ENCODE assay signal across 17 mouse cellular contexts in genomic region chr9:110293254-110293718, GRCm38 (mm10). TPM values are rescaled to one million over a fixed set of nuclear protein-coding genes. Genes with fewer than 3 reads are reported as not detected.
DNase-seq lines count a peak whose midpoint lies in the region; ATAC-seq and TF ChIP-seq lines count a peak whose summit lies in the region.
"Had no signal": no experiment of that assay in that cellular context is flagged by ENCODE, and none has a peak within 500 bp of the region (broad histone marks: within the 10 kb centered on the region; RNA-seq: fewer than 3 reads in every experiment).

No protein-coding gene starts in this region.

- DNase-seq in forebrain, embryonic 14.5 days (ENCODE audit: low spot score) = no peak
- DNase-seq in Muller cell, postnatal 12 days (ENCODE audit: inconsistent ontology term) = peak; percentile 1
- peak; percentile 68 for DNase-seq in hindbrain, postnatal 0 days (ENCODE audit: low spot score)
- no peak for DNase-seq in lung, postnatal 4 days
- no peak for DNase-seq in adrenal gland, postnatal 4 days (ENCODE audit: low spot score in 2 of 2)
- DNase-seq in thymus, postnatal 25 days = no peak
- DNase-seq: adrenal gland, postnatal 25 days; B cell, adult 2 months; cerebellum, adult 8-10 months; heart, postnatal 4 days; kidney, postnatal 10 days; lung, postnatal 10 days; thymus, postnatal 4 days had no signal

- no peaks in the 10 kb centered on the region for H3K27me3 ChIP-seq in forebrain, embryonic 14.5 days (replicated peaks; ENCODE audit: control insufficient read depth, insufficient read depth, low read length)
- no peaks in the 10 kb centered on the region for H3K27me3 ChIP-seq in forebrain, embryonic 15.5 days
- no peaks in the 10 kb centered on the region for H3K27me3 ChIP-seq in hindbrain, postnatal 0 days (ENCODE audit: insufficient read depth, low read length)
- no peaks in the 10 kb centered on the region for H3K27me3 ChIP-seq in neural tube, embryonic 15.5 days (replicated peaks)
- H3K27me3 ChIP-seq: limb, embryonic 15.5 days had no signal

- 54% methylated on average over 12 of the region's 12 CpGs for WGBS in forebrain, embryonic 14.5 days
- 58% methylated on average over 12 of the region's 12 CpGs for WGBS in forebrain, embryonic 15.5 days
- WGBS in hindbrain, postnatal 0 days = 34% methylated on average over 12 of the region's 12 CpGs
- WGBS in neural tube, embryonic 15.5 days = 49% methylated on average over 12 of the region's 12 CpGs

- TF ChIP-seq CTCF in hindbrain, postnatal 0 days (IDR thresholded peaks at IDR 0.05; ENCODE audit: low read depth) = no peak

- 0 out of 2 replicates have a peak overlapping the region, but pooled peaks have one; percentile 1 for H3K27ac ChIP-seq in forebrain, embryonic 14.5 days (ENCODE audit: low read depth, low read length)
- no peak overlapping the region for H3K27ac ChIP-seq in forebrain, embryonic 15.5 days (replicated peaks)
- H3K27ac ChIP-seq in hindbrain, postnatal 0 days = peak overlapping the region; percentile 72
- H3K27ac ChIP-seq in neural tube, embryonic 15.5 days (replicated peaks) = no peak overlapping the region
- H3K27ac ChIP-seq: limb, embryonic 15.5 days had no signal

- H3K36me3 ChIP-seq in forebrain, embryonic 14.5 days (ENCODE audit: control insufficient read depth, insufficient read depth, low read length) = no peaks in the 10 kb centered on the region
- H3K36me3 ChIP-seq in forebrain, embryonic 15.5 days = no peaks in the 10 kb centered on the region
- H3K36me3 ChIP-seq in hindbrain, postnatal 0 days (ENCODE audit: insufficient read depth, low read length) = no peaks in the 10 kb centered on the region
- no peaks in the 10 kb centered on the region for H3K36me3 ChIP-seq in neural tube, embryonic 15.5 days
- H3K36me3 ChIP-seq: limb, embryonic 15.5 days had no signal

- no peaks in the 10 kb centered on the region for H3K4me1 ChIP-seq in forebrain, embryonic 14.5 days (ENCODE audit: control insufficient read depth, insufficient read depth, low read length)
- H3K4me1 ChIP-seq in forebrain, embryonic 15.5 days = peaks cover 3% of the 10 kb centered on the region; the same call in 1 of the 2 replicates
- H3K4me1 ChIP-seq in hindbrain, postnatal 0 days (ENCODE audit: insufficient read depth, low read length) = no peaks in the 10 kb centered on the region
- H3K4me1 ChIP-seq in neural tube, embryonic 15.5 days = peaks cover 10% of the 10 kb centered on the region; the same call in 1 of the 2 replicates
- H3K4me1 ChIP-seq: limb, embryonic 15.5 days had no signal

- no peaks in the 10 kb centered on the region for H3K9me3 ChIP-seq in forebrain, embryonic 14.5 days (replicated peaks; ENCODE audit: control insufficient read depth, low read length)
- H3K9me3 ChIP-seq in forebrain, embryonic 15.5 days = no peaks in the 10 kb centered on the region
- no peaks in the 10 kb centered on the region for H3K9me3 ChIP-seq in hindbrain, postnatal 0 days (ENCODE audit: low read length)
- H3K9me3 ChIP-seq in neural tube, embryonic 15.5 days (replicated peaks) = no peaks in the 10 kb centered on the region
- H3K9me3 ChIP-seq: limb, embryonic 15.5 days had no signal

- H3K9ac ChIP-seq in forebrain, embryonic 14.5 days (ENCODE audit: low read length) = no peak overlapping the region
- no peak overlapping the region for H3K9ac ChIP-seq in forebrain, embryonic 15.5 days (replicated peaks)
- no peak overlapping the region; the same call in 1 of the 2 replicates for H3K9ac ChIP-seq in hindbrain, postnatal 0 days (replicated peaks; ENCODE audit: low read length)
- H3K9ac ChIP-seq in neural tube, embryonic 15.5 days (replicated peaks) = no peak overlapping the region
- H3K9ac ChIP-seq: limb, embryonic 15.5 days had no signal

- no peak for ATAC-seq in forebrain, embryonic 14.5 days
- ATAC-seq in forebrain, embryonic 15.5 days (replicated peaks) = no peak
- peak; percentile 73 for ATAC-seq in hindbrain, postnatal 0 days
- 0 out of 2 replicates have a peak, but pooled peaks have one; percentile 15 for ATAC-seq in neural tube, embryonic 15.5 days (ENCODE audit: low FRiP score)
- ATAC-seq: Patski had no signal

- no peak overlapping the region for H3K4me3 ChIP-seq in forebrain, embryonic 14.5 days (ENCODE audit: low read depth, low read length)
- no peak overlapping the region for H3K4me3 ChIP-seq in forebrain, embryonic 15.5 days
- no peak overlapping the region for H3K4me3 ChIP-seq in hindbrain, postnatal 0 days (ENCODE audit: low read length)
- no peak overlapping the region for H3K4me3 ChIP-seq in neural tube, embryonic 15.5 days (replicated peaks)
- H3K4me3 ChIP-seq: limb, embryonic 15.5 days had no signal

- H3K4me2 ChIP-seq in forebrain, embryonic 14.5 days (ENCODE audit: low read length) = no peak overlapping the region
- H3K4me2 ChIP-seq in forebrain, embryonic 15.5 days (replicated peaks) = no peak overlapping the region
- no peak overlapping the region for H3K4me2 ChIP-seq in hindbrain, postnatal 0 days (ENCODE audit: low read depth, low read length)
- H3K4me2 ChIP-seq in neural tube, embryonic 15.5 days = no peak overlapping the region
- H3K4me2 ChIP-seq: limb, embryonic 15.5 days had no signal

RNA-seq across cellular contexts. Expression of gene Elp6, which starts 11.7 kb away (rescaled TPM):
- polyA plus RNA-seq in forebrain, embryonic 14.5 days (2014; fragmentation: Nextera tagmentation; extraction: Ambion mirVana) = 35.4 and 37.0 TPM in 2 replicates
- 34.9 and 36.4 TPM in 2 replicates for polyA plus RNA-seq in forebrain, embryonic 15.5 days (2015; fragmentation: Nextera tagmentation; extraction: Ambion mirVana)
- total RNA-seq in hindbrain, postnatal 0 days (2014; rRNA removed) = 27.6 and 30.9 TPM in 2 replicates
- polyA plus RNA-seq in hindbrain, postnatal 0 days (2015; fragmentation: Nextera tagmentation; extraction: Ambion mirVana) = 30.0 and 31.1 TPM in 2 replicates
- polyA plus RNA-seq in neural tube, embryonic 15.5 days (2015; fragmentation: Nextera tagmentation; extraction: Ambion mirVana) = 38.0 and 41.0 TPM in 2 replicates
- 10 to 100 TPM; 11.1 to 12.5 TPM for total RNA-seq in adrenal gland, postnatal 4 days (2021)

RNA-seq across cellular contexts. Expression of gene Scap, which starts 39.8 kb away (rescaled TPM):
- polyA plus RNA-seq in forebrain, embryonic 14.5 days (2014; fragmentation: Nextera tagmentation; extraction: Ambion mirVana) = 24.5 and 35.4 TPM in 2 replicates
- 50.2 and 52.3 TPM in 2 replicates for polyA plus RNA-seq in forebrain, embryonic 15.5 days (2015; fragmentation: Nextera tagmentation; extraction: Ambion mirVana)
- 162 and 168 TPM in 2 replicates for total RNA-seq in hindbrain, postnatal 0 days (2014; rRNA removed)
- polyA plus RNA-seq in hindbrain, postnatal 0 days (2015; fragmentation: Nextera tagmentation; extraction: Ambion mirVana) = 48.6 and 50.9 TPM in 2 replicates
- 55.1 and 57.3 TPM in 2 replicates for polyA plus RNA-seq in neural tube, embryonic 15.5 days (2015; fragmentation: Nextera tagmentation; extraction: Ambion mirVana)
- total RNA-seq in adrenal gland, postnatal 4 days (2021) = 100 to 1,000 TPM; 117 to 130 TPM

RNA-seq across cellular contexts. Expression of gene Cspg5, which starts 49.7 kb away (rescaled TPM):
- 49.3 and 64.2 TPM in 2 replicates for polyA plus RNA-seq in forebrain, embryonic 14.5 days (2014; fragmentation: Nextera tagmentation; extraction: Ambion mirVana)
- polyA plus RNA-seq in forebrain, embryonic 15.5 days (2015; fragmentation: Nextera tagmentation; extraction: Ambion mirVana) = 84.5 and 90.8 TPM in 2 replicates
- 412 and 470 TPM in 2 replicates for total RNA-seq in hindbrain, postnatal 0 days (2014; rRNA removed)
- 261 and 266 TPM in 2 replicates for polyA plus RNA-seq in hindbrain, postnatal 0 days (2015; fragmentation: Nextera tagmentation; extraction: Ambion mirVana)
- 145 and 180 TPM in 2 replicates for polyA plus RNA-seq in neural tube, embryonic 15.5 days (2015; fragmentation: Nextera tagmentation; extraction: Ambion mirVana)
- total RNA-seq in adrenal gland, postnatal 4 days (2021) = 10 to 100 TPM; 38.5 to 41.4 TPM

Comparison
In these comparisons a context has a peak if more than half of its experiments do, and no peak if none do; other contexts are left out.
1. H3K27ac ChIP-seq: peak in forebrain, embryonic 14.5 days (single experiment) and hindbrain, postnatal 0 days (single experiment); none in forebrain, embryonic 15.5 days (single experiment) and neural tube, embryonic 15.5 days (single experiment).
2. ATAC-seq: peak in hindbrain, postnatal 0 days (single experiment) and neural tube, embryonic 15.5 days (single experiment); none in forebrain, embryonic 14.5 days (single experiment) and forebrain, embryonic 15.5 days (single experiment).
3. DNase-seq: peak in Muller cell, postnatal 12 days (single experiment) and hindbrain, postnatal 0 days (single experiment); none in forebrain, embryonic 14.5 days (single experiment), lung, postnatal 4 days (0 of 2), adrenal gland, postnatal 4 days (0 of 2) and thymus, postnatal 25 days (single experiment).